Mouse (Mus musculus) liver, postnatal 0 days (tissue): ENCODE measurements around the gene Fbp2. TPM values are rescaled to one million over a fixed set of nuclear protein-coding genes. Genes with fewer than 3 reads are reported as not detected.

Experiments
- ATAC-seq: fragments of 200-750 bp; cut with Nextera tagmentation; 2 replicates; pipeline ENCODE4 v1.8.0; 2017; ENCODE audit warnings: mild to moderate bottlenecking, moderate library complexity
- DNase-seq: peaks from one replicate; pipeline ENCODE4 v3.0.0-alpha.2; 2016
- H3K27ac ChIP-seq: fragments of 300-500 bp; sonication (generic); 2 replicates; pipeline ENCODE4 v1.5.1; 2014; ENCODE audit warnings: antibody characterized with exemption, moderate library complexity, mild to moderate bottlenecking, low read depth
- H3K27me3 ChIP-seq: fragments of 300-500 bp; sonication (generic); 2 replicates; pipeline ENCODE4 v1.6.1; 2014; ENCODE audit warnings: low read length, control low read depth, mixed read lengths; ENCODE audit not compliant: insufficient read depth
- H3K36me3 ChIP-seq: fragments of 300-500 bp; sonication (generic); replicated peaks from 2 replicates; pipeline ENCODE4 v1.6.1; 2014; ENCODE audit warnings: mild to moderate bottlenecking, control low read depth, low read length, moderate library complexity, mixed read lengths; ENCODE audit not compliant: insufficient read depth
- H3K4me1 ChIP-seq: fragments of 300-500 bp; sonication (generic); 2 replicates; pipeline ENCODE4 v1.6.1; 2014; ENCODE audit warnings: antibody characterized with exemption, mild to moderate bottlenecking, control low read depth; ENCODE audit not compliant: insufficient read depth
- H3K4me2 ChIP-seq: fragments of 300-500 bp; sonication (generic); 2 replicates; pipeline ENCODE4 v1.6.1; 2014; ENCODE audit warnings: low read depth, mild to moderate bottlenecking, low read length, moderate library complexity, mixed read lengths
- H3K4me3 ChIP-seq: fragments of 300-500 bp; sonication (generic); 2 replicates; pipeline ENCODE4 v1.5.1; 2014; ENCODE audit warnings: low read depth, low read length
- H3K9ac ChIP-seq: fragments of 300-500 bp; sonication (generic); replicated peaks from 2 replicates; pipeline ENCODE4 v1.6.1; 2014; ENCODE audit warnings: mild to moderate bottlenecking, moderate library complexity
- H3K9me3 ChIP-seq: fragments of 300-500 bp; sonication (generic); 2 replicates; pipeline ENCODE4 v1.6.1; 2016; ENCODE audit warnings: mild to moderate bottlenecking, control low read depth, low read length, mixed read lengths
- CTCF ChIP-seq: sonication (generic); IDR thresholded peaks from 2 replicates; pipeline ENCODE4 v1.5.1; 2016; ENCODE audit warnings: antibody characterized with exemption, low read depth
- EP300 ChIP-seq: IDR thresholded peaks from 2 replicates; pipeline ENCODE4 v1.6.1; 2016; ENCODE audit warnings: antibody characterized with exemption, low read depth, mild to moderate bottlenecking
- WGBS: fragments of 180-500 bp; shearing (Covaris S2); extraction: QIAGEN DNeasy Blood & Tissue Kit; methylation state at CpG from one replicate; pipeline ENCODE4 v1.1.7; 2014; ENCODE audit not compliant: insufficient replicate concordance; 5-methylcytosine and 5-hydroxymethylcytosine counted together
- polyA plus RNA-seq: library from polyadenylated mRNA; unstranded; fragments of >200 nt; fragmentation: Nextera tagmentation; extraction: Ambion mirVana; gene quantifications from 2 replicates; pipeline ENCODE4 v1.2.1, GENCODE M21; 2015

Fbp2 gene
- polyA plus RNA-seq, 1 experiment from 2014 or later = 0.89 TPM

DNA sequence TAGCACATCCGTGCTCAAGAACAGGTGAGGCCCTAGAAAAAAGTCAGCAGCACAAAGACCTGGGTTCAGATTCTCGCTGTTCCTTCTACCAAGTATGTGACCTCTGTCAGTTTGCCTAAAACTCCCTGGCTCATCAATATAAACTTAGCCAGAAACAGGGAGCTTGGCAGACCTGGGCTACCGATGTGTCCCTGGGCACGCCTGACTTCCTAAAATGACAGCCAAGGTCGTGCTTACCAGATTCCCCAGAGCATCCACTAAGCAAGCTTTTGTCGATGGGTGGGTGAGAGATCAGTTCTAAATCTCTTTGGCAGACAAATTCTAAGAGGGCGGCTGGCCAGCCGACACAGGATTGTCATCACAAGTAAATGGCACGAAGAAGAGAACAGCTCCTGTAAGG is 23.1 kb upstream of the Fbp2 start:
- Histone ChIP-seq H3K4me3 (no peak overlapping the region), H3K9ac (no peak overlapping the region), H3K27me3 (no peaks in the 10 kb centered on the region), H3K27ac (peak overlapping the region; percentile 80), H3K4me1 (peaks cover 19% of the 10 kb centered on the region), H3K9me3 (no peaks in the 10 kb centered on the region), H3K4me2 (no peak overlapping the region), H3K36me3 (0 out of 2 replicates have a peak, but pooled peaks cover 2% of the 10 kb centered on the region)
- ATAC-seq (no peak), DNase-seq (no peak)
- TF ChIP-seq CTCF = no peak
- TF ChIP-seq EP300 = no peak
- 67% methylated on average over 9 of the region's 9 CpGs for whole genome bisulfite sequencing

- Histone ChIP-seq H3K36me3 (0 out of 2 replicates have a peak, but pooled peaks cover 2% of the 10 kb centered on the region), H3K27me3 (no peaks in the 10 kb centered on the region), H3K4me1 (peaks cover 19% of the 10 kb centered on the region), H3K4me2 (peak overlapping the region; percentile 50), H3K9me3 (no peaks in the 10 kb centered on the region), H3K27ac (peak overlapping the region; percentile 80), H3K4me3 (0 out of 2 replicates have a peak overlapping the region, but pooled peaks have one; percentile 4), H3K9ac (no peak overlapping the region; the same call in 1 of the 2 replicates)
- WGBS = 17% methylated on average over 8 of the region's 8 CpGs
- ATAC-seq = peak; percentile 53
- peak; percentile 52 for DNase-seq
- TF ChIP-seq EP300 (no peak), CTCF (no peak)
Measured at GRCm38 (mm10) chr13:62879831-62880615, 21.8 kb upstream of the Fbp2 start.

DNA sequence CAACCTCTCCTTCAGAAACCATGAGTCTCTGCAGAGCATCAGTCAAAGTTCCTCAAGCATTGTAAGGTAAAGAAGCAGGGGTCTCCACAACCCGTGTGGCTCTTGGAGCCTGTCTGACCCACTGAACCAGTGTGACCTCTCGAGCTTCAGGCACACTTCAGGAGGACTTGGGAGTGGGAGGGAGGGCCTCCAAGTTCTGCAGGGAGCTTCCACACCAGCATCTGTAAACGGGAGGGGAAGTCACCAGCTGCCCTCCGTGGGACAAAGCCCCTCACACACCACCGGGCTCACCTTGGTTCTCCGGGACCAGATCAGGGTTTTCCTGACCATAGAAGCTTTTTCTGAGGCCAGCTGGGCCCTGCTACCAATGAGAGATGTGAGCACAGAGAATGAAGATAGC is 21.2 kb upstream of the Fbp2 start:
- H3K27me3 ChIP-seq = no peaks in the 10 kb centered on the region
- TF ChIP-seq EP300 (no peak), CTCF (no peak)
- H3K9me3 ChIP-seq = no peaks in the 10 kb centered on the region
- H3K4me1 ChIP-seq = peaks cover 19% of the 10 kb centered on the region
- DNase-seq (peak; percentile 15), ATAC-seq (no peak)
- 0 out of 2 replicates have a peak, but pooled peaks cover 5% of the 10 kb centered on the region for H3K36me3 ChIP-seq
- H3K9ac ChIP-seq = no peak overlapping the region; the same call in 1 of the 2 replicates
- peak overlapping the region; percentile 80 for H3K27ac ChIP-seq
- H3K4me2 ChIP-seq = peak overlapping the region; percentile 50
- H3K4me3 ChIP-seq = 0 out of 2 replicates have a peak overlapping the region, but pooled peaks have one; percentile 4
- 33% methylated on average over 6 of the region's 6 CpGs for WGBS

- 27% methylated on average over 5 of the region's 5 CpGs for WGBS
- DNase-seq = peak; percentile 48
- peak overlapping the region; percentile 37; the same call in 1 of the 2 replicates for H3K4me2 ChIP-seq
- 0 out of 2 replicates have a peak, but pooled peaks cover 8% of the 10 kb centered on the region for H3K36me3 ChIP-seq
- no peak overlapping the region for H3K27ac ChIP-seq
- no peak overlapping the region for H3K4me3 ChIP-seq
- H3K9ac ChIP-seq = no peak overlapping the region; the same call in 1 of the 2 replicates
- peak; percentile 28 for ATAC-seq
- H3K4me1 ChIP-seq = peaks cover 14% of the 10 kb centered on the region
- no peaks in the 10 kb centered on the region for H3K27me3 ChIP-seq
- TF ChIP-seq CTCF = no peak
- TF ChIP-seq EP300 = no peak
- H3K9me3 ChIP-seq = no peaks in the 10 kb centered on the region
Measured at GRCm38 (mm10) chr13:62877247-62877646, 19.0 kb upstream of the Fbp2 start.

GRCm38 (mm10) chr13:62876111-62876510 is 17.9 kb upstream of the Fbp2 start:
- H3K27me3 ChIP-seq = no peaks in the 10 kb centered on the region
- ATAC-seq (no peak), DNase-seq (no peak)
- WGBS = 74% methylated on average over 1 of the region's 1 CpGs
- H3K4me2 ChIP-seq = no peak overlapping the region
- peaks cover 14% of the 10 kb centered on the region; the same call in 1 of the 2 replicates for H3K36me3 ChIP-seq
- H3K9ac ChIP-seq = no peak overlapping the region
- H3K4me3 ChIP-seq = no peak overlapping the region
- no peak for TF ChIP-seq CTCF
- TF ChIP-seq EP300 = no peak
- no peak overlapping the region for H3K27ac ChIP-seq
- no peaks in the 10 kb centered on the region for H3K9me3 ChIP-seq
- H3K4me1 ChIP-seq = peaks cover 10% of the 10 kb centered on the region

- no peak for DNase-seq
- Histone ChIP-seq H3K27ac (no peak overlapping the region), H3K9me3 (no peaks in the 10 kb centered on the region), H3K27me3 (no peaks in the 10 kb centered on the region), H3K4me2 (no peak overlapping the region), H3K9ac (no peak overlapping the region), H3K4me3 (no peak overlapping the region), H3K4me1 (no peaks in the 10 kb centered on the region; the same call in 1 of the 2 replicates), H3K36me3 (peaks cover 22% of the 10 kb centered on the region)
- TF ChIP-seq CTCF (no peak), EP300 (no peak)
- no peak for ATAC-seq
- 66% methylated on average over 3 of the region's 3 CpGs for whole genome bisulfite sequencing
Measured at GRCm38 (mm10) chr13:62872252-62872651, 14.0 kb upstream of the Fbp2 start.
